Mouse (Mus musculus): ENCODE data around the gene Gm7247.
"Not testable (repeated sequence)": the region's sequence is repeated elsewhere in the genome, so short reads cannot be mapped to it uniquely, and the experiment has no call there.

The Gm7247 gene

DNA sequence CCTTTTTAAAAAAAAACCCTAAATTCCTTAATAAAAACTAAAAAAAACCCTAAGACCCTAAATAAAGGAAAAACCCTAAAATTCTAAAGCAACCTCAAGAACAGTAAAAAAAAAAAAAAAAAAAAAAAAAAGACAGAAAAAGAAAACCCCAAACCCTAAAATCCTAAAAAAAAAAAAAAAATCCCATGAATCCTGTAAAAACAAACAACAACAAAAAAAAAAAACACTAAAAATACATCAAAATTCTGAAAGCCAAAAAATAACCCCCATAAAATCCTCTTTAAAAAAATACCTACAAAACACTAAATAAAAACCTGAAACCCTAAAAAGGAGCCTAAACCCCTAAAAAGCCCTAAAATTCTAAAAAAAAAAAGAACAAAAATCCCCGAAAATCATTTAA, 135.4 kb downstream of the Gm7247 start:
- peak; percentile 2 for DNase-seq (ENCODE audit: low spot score)

- DNase-seq (ENCODE audit: low spot score) = peak; percentile 1
These were observed 136.4 kb downstream of the Gm7247 start for GRCm38 (mm10) chr14:51497958-51498357.

- DNase-seq (ENCODE audit: low spot score) = peak; percentile 2
These were observed 138.2 kb downstream of the Gm7247 start for GRCm38 (mm10) chr14:51499707-51500275.

- DNase-seq (ENCODE audit: low spot score) = no peak
These were observed 138.9 kb downstream of the Gm7247 start for GRCm38 (mm10) chr14:51500461-51500860.

DNA sequence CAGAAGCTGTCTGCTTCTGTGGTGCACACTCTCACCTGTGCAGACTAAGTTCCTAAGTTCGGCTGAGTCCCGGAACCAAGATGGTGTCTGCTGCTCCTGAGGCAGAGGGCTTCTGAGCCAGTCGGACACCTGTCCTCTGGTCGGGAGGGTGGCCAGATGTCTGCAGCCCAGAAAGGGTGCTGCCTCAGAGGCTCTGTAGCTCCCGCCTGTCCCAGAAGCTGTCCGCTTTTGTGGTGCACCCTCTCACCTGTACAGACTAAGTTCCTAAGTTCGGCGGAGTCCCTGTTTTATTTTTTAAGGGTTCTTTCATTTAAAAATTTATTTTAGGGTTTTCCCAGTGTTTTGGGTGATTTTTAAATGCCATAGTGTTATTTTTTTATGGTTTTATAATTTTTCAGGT, 145.9 kb downstream of the Gm7247 start:
- no peak for DNase-seq (ENCODE audit: low spot score)

GRCm38 (mm10) chr14:51552490-51552889, 190.9 kb downstream of the Gm7247 start, which contains the start of gene Gm5622:
Gene Gm5622 (plus strand): TSS chr14:51552790.
- DNase-seq (ENCODE audit: low spot score) = no peak

GRCm38 (mm10) chr14:51573963-51574362, 212.4 kb downstream of the Gm7247 start, which contains the start of gene Gm17175:
Gene Gm17175 (minus strand): TSS chr14:51574063.
- DNase-seq (ENCODE audit: low spot score) = not testable (repeated sequence)

- not testable (repeated sequence) for DNase-seq (ENCODE audit: low spot score)
These were observed 230.5 kb downstream of the Gm7247 start, which contains the start of gene Gm17174 for GRCm38 (mm10) chr14:51592039-51592438. Gene Gm17174 (minus strand): TSS chr14:51592139.

DNA sequence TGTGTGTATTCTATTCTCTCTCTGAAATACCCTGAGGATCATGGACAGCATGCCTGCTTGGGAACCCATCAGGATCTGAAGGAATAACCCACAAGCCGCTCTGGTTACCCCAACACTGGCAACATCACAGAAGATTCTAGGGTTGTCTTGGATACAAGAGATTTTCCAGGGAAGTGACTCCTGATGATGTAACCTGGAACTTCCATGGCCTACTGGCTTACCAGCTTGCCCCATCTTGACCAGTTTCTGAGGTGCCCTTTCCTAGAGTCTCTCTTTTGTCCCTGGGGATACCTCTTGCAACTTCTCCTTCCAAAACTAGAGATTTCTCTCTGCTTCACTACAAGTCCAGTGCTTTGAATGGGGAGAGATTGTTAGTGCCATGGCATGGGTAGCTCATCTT, 249.7 kb downstream of the Gm7247 start, which contains the start of gene Gm17078:
Gene Gm17078 (minus strand): TSS at position 101 of the 400 bp plus-strand sequence.
- no peak for DNase-seq (ENCODE audit: low spot score)

All from adipocyte (in vitro differentiated cells).